Mouse (Mus musculus) megakaryocyte-erythroid progenitor cell, adult 5 weeks (primary cell): ENCODE data around the gene Cmc4. TPM values are rescaled to one million over a fixed set of nuclear protein-coding genes. Genes with fewer than 3 reads are reported as not detected.

Source experiments
- polyA plus RNA-seq: library from polyadenylated mRNA; stranded (reverse); fragments of >175 nt; gene quantifications from 2 replicates; pipeline ENCODE4 v1.2.3, GENCODE M21; 2012

Gene Cmc4
- 4.1 and 7.5 TPM in 2 replicates for polyA plus RNA-seq

DNA sequence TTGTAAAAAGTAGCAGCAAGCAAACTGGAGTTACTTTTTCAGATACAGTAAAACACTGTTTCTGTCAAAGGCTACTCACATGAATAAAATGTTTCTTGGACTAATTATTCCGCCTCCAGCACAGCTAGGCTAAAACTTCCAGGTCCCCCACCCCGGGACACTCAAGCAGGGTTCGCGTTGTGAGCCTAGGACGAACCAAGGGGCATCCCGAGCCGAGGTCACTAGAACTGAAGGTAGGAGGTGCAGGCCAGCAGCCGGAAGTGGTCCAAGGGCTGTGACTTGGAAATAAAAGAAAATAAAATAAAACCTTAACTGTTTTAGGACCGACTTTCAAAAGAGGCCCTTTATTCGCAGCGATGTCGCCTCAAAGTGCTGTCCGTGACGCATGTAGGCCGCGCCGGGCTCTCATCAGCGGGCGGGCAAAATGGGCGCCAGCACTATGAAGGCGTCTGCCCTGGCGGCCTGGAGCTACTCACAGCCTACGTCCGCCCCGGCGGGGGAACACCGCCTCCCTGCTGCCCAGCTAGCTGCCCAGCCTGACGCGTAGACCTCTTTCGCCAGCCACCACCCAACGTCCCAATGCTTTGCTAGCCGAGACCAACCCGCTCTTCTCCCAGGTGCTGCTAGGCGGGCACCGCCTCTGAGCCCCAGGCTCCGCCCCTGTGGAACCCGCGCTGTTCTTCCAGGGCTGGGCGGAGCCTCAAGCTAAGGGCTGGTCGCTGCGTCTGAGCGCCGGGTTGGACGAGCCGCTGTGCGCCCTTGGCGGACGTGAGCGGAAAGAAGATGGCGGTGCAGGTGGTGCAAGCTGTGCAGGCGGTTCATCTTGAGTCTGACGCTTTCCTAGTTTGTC lies at the start of gene Cmc4, which contains the start of the genes Mtcp1 and Brcc3:
Gene Cmc4 (minus strand): TSS at position 649 of the 850 bp plus-strand sequence.
Gene Mtcp1 (minus strand): TSS at position 653 of the 850 bp plus-strand sequence.
Gene Brcc3 (plus strand): TSS at position 693 of the 850 bp plus-strand sequence.

DNA sequence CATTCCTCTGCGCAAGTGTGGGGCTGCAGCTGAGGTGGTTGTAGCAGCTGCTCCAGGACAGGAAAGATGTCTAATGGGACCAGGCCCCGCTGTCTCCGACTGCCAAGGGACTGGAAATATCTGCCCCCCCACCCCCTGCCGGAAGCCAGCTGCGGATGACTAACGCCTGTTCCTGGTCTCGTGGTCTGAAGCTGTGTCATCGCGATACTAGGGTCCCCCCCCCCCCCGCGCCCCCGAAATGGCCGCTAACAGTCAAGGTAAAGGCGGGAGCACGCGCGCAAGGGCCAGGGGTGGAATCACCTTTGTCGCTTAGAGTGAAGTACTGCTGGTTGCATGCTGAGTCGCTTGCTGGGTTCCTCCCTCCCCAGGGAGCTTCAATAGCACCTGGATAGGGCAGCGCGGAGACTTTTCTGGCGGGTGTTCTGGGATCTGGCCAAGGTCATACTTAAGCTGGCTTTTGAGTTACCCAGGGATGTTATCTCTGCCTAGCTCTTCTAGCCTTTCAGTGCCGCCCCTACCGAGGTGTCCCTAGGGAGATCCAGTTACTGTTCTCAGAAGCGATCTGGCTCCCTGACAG lies 34.1 kb downstream of the Cmc4 start, which contains the start of the genes Fundc2 and F8:
Gene Fundc2 (plus strand): TSS at position 205 of the 577 bp plus-strand sequence.
Gene F8 (minus strand): TSS at position 421 of the 577 bp plus-strand sequence.

Other genes with a start within 250 kb of the Cmc4 start
- gene Fundc2, start 34.2 kb downstream of the Cmc4 start, polyA plus RNA-seq = 1.7 and 2.3 TPM in 2 replicates
- gene F8, start 34.0 kb downstream of the Cmc4 start, polyA plus RNA-seq = 0.05 TPM in 1 of 2 replicates, not detected in the other
- gene Mtcp1, start within 50 bp of the Cmc4 start, polyA plus RNA-seq = 0.26 and 0.30 TPM in 2 replicates
- gene Brcc3, start within 50 bp of the Cmc4 start, polyA plus RNA-seq = 1.2 and 1.5 TPM in 2 replicates
- gene Vbp1, start 97.7 kb upstream of the Cmc4 start, polyA plus RNA-seq = 4.1 and 6.0 TPM in 2 replicates
- gene Rab39b, start 161.6 kb upstream of the Cmc4 start, polyA plus RNA-seq = 0.05 TPM in 1 of 2 replicates, not detected in the other